Mouse (Mus musculus): ENCODE data around the gene Pstpip1.

Pstpip1 gene

GRCm38 (mm10) chr9:56151745-56152481, 62.2 kb downstream of the Pstpip1 start:
- Histone ChIP-seq H3K36me3 (ENCODE audit: control insufficient read depth, insufficient read depth, low read length, poor library complexity, severe bottlenecking) (no peaks in the 10 kb centered on the region), H3K27me3 (ENCODE audit: control insufficient read depth, insufficient read depth, low read length, poor library complexity, severe bottlenecking) (no peaks in the 10 kb centered on the region)
- DNase-seq (ENCODE audit: low read depth, low spot score): no peak

- DNase-seq (ENCODE audit: low read depth, low spot score): no peak
- Histone ChIP-seq H3K36me3 (ENCODE audit: control insufficient read depth, insufficient read depth, low read length, poor library complexity, severe bottlenecking) (no peaks in the 10 kb centered on the region), H3K27me3 (ENCODE audit: control insufficient read depth, insufficient read depth, low read length, poor library complexity, severe bottlenecking) (no peaks in the 10 kb centered on the region)
These were observed 62.8 kb downstream of the Pstpip1 start for GRCm38 (mm10) chr9:56152482-56153007.

- H3K27me3 ChIP-seq (ENCODE audit: control insufficient read depth, insufficient read depth, low read length, poor library complexity, severe bottlenecking): no peaks in the 10 kb centered on the region
- H3K36me3 ChIP-seq (ENCODE audit: control insufficient read depth, insufficient read depth, low read length, poor library complexity, severe bottlenecking): no peaks in the 10 kb centered on the region
- DNase-seq (ENCODE audit: low read depth, low spot score): no peak
These were observed 64.8 kb downstream of the Pstpip1 start for GRCm38 (mm10) chr9:56154572-56154971.

GRCm38 (mm10) chr9:56158077-56158476, 68.3 kb downstream of the Pstpip1 start:
- Histone ChIP-seq H3K36me3 (ENCODE audit: control insufficient read depth, insufficient read depth, low read length, poor library complexity, severe bottlenecking) (no peaks in the 10 kb centered on the region), H3K27me3 (ENCODE audit: control insufficient read depth, insufficient read depth, low read length, poor library complexity, severe bottlenecking) (no peaks in the 10 kb centered on the region)
- DNase-seq (ENCODE audit: low read depth, low spot score): no peak

- no peak for DNase-seq (ENCODE audit: low read depth, low spot score)
- Histone ChIP-seq H3K27me3 (ENCODE audit: control insufficient read depth, insufficient read depth, low read length, poor library complexity, severe bottlenecking) (no peaks in the 10 kb centered on the region), H3K36me3 (ENCODE audit: control insufficient read depth, insufficient read depth, low read length, poor library complexity, severe bottlenecking) (no peaks in the 10 kb centered on the region)
These were observed 69.7 kb downstream of the Pstpip1 start for GRCm38 (mm10) chr9:56159456-56159855.

GRCm38 (mm10) chr9:56160341-56161141, 70.8 kb downstream of the Pstpip1 start:
- no peaks in the 10 kb centered on the region for H3K27me3 ChIP-seq (ENCODE audit: control insufficient read depth, insufficient read depth, low read length, poor library complexity, severe bottlenecking)
- DNase-seq (ENCODE audit: low read depth, low spot score): peak; percentile 81
- H3K36me3 ChIP-seq (ENCODE audit: control insufficient read depth, insufficient read depth, low read length, poor library complexity, severe bottlenecking): no peaks in the 10 kb centered on the region

GRCm38 (mm10) chr9:56165377-56165776, 75.6 kb downstream of the Pstpip1 start, which contains the start of gene Tspan3:
TSS of gene Tspan3 (minus strand) at chr9:56165477.
- DNase-seq (ENCODE audit: low read depth, low spot score): no peak
- Histone ChIP-seq H3K36me3 (ENCODE audit: control insufficient read depth, insufficient read depth, low read length, poor library complexity, severe bottlenecking) (no peaks in the 10 kb centered on the region), H3K27me3 (ENCODE audit: control insufficient read depth, insufficient read depth, low read length, poor library complexity, severe bottlenecking) (no peaks in the 10 kb centered on the region)

GRCm38 (mm10) chr9:56166161-56166560, 76.4 kb downstream of the Pstpip1 start:
- DNase-seq (ENCODE audit: low read depth, low spot score): no peak
- no peaks in the 10 kb centered on the region for H3K36me3 ChIP-seq (ENCODE audit: control insufficient read depth, insufficient read depth, low read length, poor library complexity, severe bottlenecking)

GRCm38 (mm10) chr9:56167690-56168089, 77.9 kb downstream of the Pstpip1 start:
- DNase-seq (ENCODE audit: low read depth, low spot score): no peak
- Histone ChIP-seq H3K36me3 (ENCODE audit: control insufficient read depth, insufficient read depth, low read length, poor library complexity, severe bottlenecking) (no peaks in the 10 kb centered on the region), H3K27me3 (ENCODE audit: control insufficient read depth, insufficient read depth, low read length, poor library complexity, severe bottlenecking) (no peaks in the 10 kb centered on the region)

More at GRCm38 (mm10) chr9:56166161-56166560, 76.4 kb downstream of the Pstpip1 start:
- no peaks in the 10 kb centered on the region for H3K27me3 ChIP-seq (ENCODE audit: control insufficient read depth, insufficient read depth, low read length, poor library complexity, severe bottlenecking)

- no peaks in the 10 kb centered on the region for H3K36me3 ChIP-seq (ENCODE audit: control insufficient read depth, insufficient read depth, low read length, poor library complexity, severe bottlenecking)
- DNase-seq (ENCODE audit: low read depth, low spot score): no peak
- H3K27me3 ChIP-seq (ENCODE audit: control insufficient read depth, insufficient read depth, low read length, poor library complexity, severe bottlenecking): no peaks in the 10 kb centered on the region
These were observed 85.6 kb downstream of the Pstpip1 start for GRCm38 (mm10) chr9:56175316-56175715.

GRCm38 (mm10) chr9:56177354-56177753, 87.6 kb downstream of the Pstpip1 start:
- DNase-seq (ENCODE audit: low read depth, low spot score): no peak
- no peaks in the 10 kb centered on the region for H3K27me3 ChIP-seq (ENCODE audit: control insufficient read depth, insufficient read depth, low read length, poor library complexity, severe bottlenecking)
- H3K36me3 ChIP-seq (ENCODE audit: control insufficient read depth, insufficient read depth, low read length, poor library complexity, severe bottlenecking): no peaks in the 10 kb centered on the region

All from splenic B cell, adult 2 months (primary cell).